Mouse (Mus musculus) G1E (cell line): ENCODE results near the gene Atp2a3. TPM values are rescaled to one million over a fixed set of nuclear protein-coding genes. Genes with fewer than 3 reads are reported as not detected.

Experiments
- ATAC-seq: 2 replicates; pipeline ENCODE4 v1.8.0; 2016; ENCODE audit warnings: mild to moderate bottlenecking; ENCODE audit not compliant: insufficient number of reproducible peaks, poor library complexity, low FRiP score, severe bottlenecking; ENCODE audit errors: extremely low read depth
- DNase-seq: peaks from one replicate; pipeline ENCODE4 v3.0.0; 2012; ENCODE audit warnings: low spot score
- H3K27me3 ChIP-seq: 2 replicates; pipeline ENCODE4 v1.6.1; 2012; ENCODE audit warnings: mild to moderate bottlenecking, low read length, inconsistent platforms; ENCODE audit not compliant: insufficient read depth
- H3K36me3 ChIP-seq: replicated peaks from 2 replicates; pipeline ENCODE3; 2012; ENCODE audit warnings: mild to moderate bottlenecking, inconsistent platforms
- H3K4me1 ChIP-seq: 2 replicates; pipeline ENCODE4 v1.6.1; 2012; ENCODE audit warnings: low read depth, low read length, inconsistent platforms, mixed read lengths; ENCODE audit not compliant: insufficient read depth
- H3K4me3 ChIP-seq: 2 replicates; pipeline ENCODE4 v1.5.1; 2012; ENCODE audit warnings: low read depth, mild to moderate bottlenecking, inconsistent platforms, low read length, moderate library complexity, mixed read lengths
- H3K9me3 ChIP-seq: replicated peaks from 2 replicates; pipeline ENCODE4 v1.6.1; 2012; ENCODE audit warnings: inconsistent platforms
- CTCF ChIP-seq: IDR thresholded peaks from 2 replicates; pipeline ENCODE4 v1.5.1; 2012; ENCODE audit warnings: low read depth, low read length, inconsistent platforms, mixed read lengths
- GATA1 ChIP-seq: IDR thresholded peaks from 2 replicates; pipeline ENCODE4 v1.6.1; 2012; ENCODE audit warnings: borderline replicate concordance, low read length, inconsistent platforms, mixed read lengths
- GATA2 ChIP-seq: IDR thresholded peaks from 2 replicates; pipeline ENCODE4 v1.6.1; 2012; ENCODE audit warnings: low read depth, low read length, inconsistent platforms, borderline replicate concordance
- POLR2AphosphoS5 ChIP-seq: IDR thresholded peaks from 2 replicates; pipeline ENCODE4 v1.6.1; 2012; ENCODE audit warnings: low read depth, low read length, inconsistent platforms; ENCODE audit not compliant: insufficient replicate concordance
- TAL1 ChIP-seq: conservative IDR thresholded peaks from 2 replicates; pipeline ENCODE4 v1.6.1; 2012; ENCODE audit warnings: low read depth, low read length, inconsistent platforms, mixed read lengths
- polyA plus RNA-seq: library from polyadenylated mRNA; stranded (reverse); fragments of >175 nt; gene quantifications from 2 replicates; pipeline ENCODE4 v1.2.3, GENCODE M21; 2012
- total RNA-seq, 2 experiments: library from RNA; stranded (forward) in 1 of 2; stranded (reverse) in 1 of 2; fragments of 200-1000 nt in 1 of 2; fragments of >200 nt in 1 of 2; fragmentation: Nextera tagmentation in 1 of 2; gene quantifications; 2 replicates each; pipeline ENCODE4 v1.2.3; 2014 to 2017

Gene Atp2a3
- total and polyA plus RNA-seq, 3 experiments, result 63.9 to 101 (median 95.8) TPM

GRCm38 (mm10) chr11:72948254-72948653 is 12.7 kb upstream of the Atp2a3 start:
- Histone ChIP-seq H3K4me1 (peaks cover 40% of the 10 kb centered on the region), H3K27me3 (peaks cover 18% of the 10 kb centered on the region), H3K36me3 (no peaks in the 10 kb centered on the region), H3K9me3 (no peaks in the 10 kb centered on the region; the same call in 1 of the 2 replicates), H3K4me3 (no peak overlapping the region)
- TF ChIP-seq CTCF (no peak), GATA2 (no peak), POLR2AphosphoS5 (no peak), GATA1 (no peak), TAL1 (no peak)
- no peak for DNase-seq
- no peak for ATAC-seq

GRCm38 (mm10) chr11:72951137-72952000 is 9.6 kb upstream of the Atp2a3 start:
- ATAC-seq (no peak), DNase-seq (no peak)
- no peak overlapping the region for H3K4me3 ChIP-seq
- no peaks in the 10 kb centered on the region; the same call in 1 of the 2 replicates for H3K9me3 ChIP-seq
- TF ChIP-seq CTCF (no peak), TAL1 (no peak), POLR2AphosphoS5 (no peak), GATA2 (no peak), GATA1 (no peak)
- H3K36me3 ChIP-seq, result no peaks in the 10 kb centered on the region
- H3K4me1 ChIP-seq, result peaks cover 51% of the 10 kb centered on the region
- peaks cover 21% of the 10 kb centered on the region for H3K27me3 ChIP-seq

GRCm38 (mm10) chr11:72952226-72952625 is 8.7 kb upstream of the Atp2a3 start:
- ATAC-seq, result no peak
- Histone ChIP-seq H3K27me3 (peaks cover 19% of the 10 kb centered on the region), H3K9me3 (no peaks in the 10 kb centered on the region; the same call in 1 of the 2 replicates), H3K36me3 (no peaks in the 10 kb centered on the region), H3K4me1 (peaks cover 49% of the 10 kb centered on the region), H3K4me3 (no peak overlapping the region)
- TF ChIP-seq TAL1 (no peak), CTCF (no peak), POLR2AphosphoS5 (no peak), GATA1 (no peak), GATA2 (no peak)
- no peak for DNase-seq

GRCm38 (mm10) chr11:72952697-72953096 is 8.3 kb upstream of the Atp2a3 start:
- Histone ChIP-seq H3K4me3 (no peak overlapping the region), H3K27me3 (peaks cover 14% of the 10 kb centered on the region), H3K9me3 (no peaks in the 10 kb centered on the region; the same call in 1 of the 2 replicates), H3K36me3 (no peaks in the 10 kb centered on the region), H3K4me1 (peaks cover 52% of the 10 kb centered on the region)
- TF ChIP-seq GATA2, result no peak
- no peak for TF ChIP-seq POLR2AphosphoS5
- no peak for TF ChIP-seq CTCF
- no peak for TF ChIP-seq GATA1
- no peak for TF ChIP-seq TAL1
- ATAC-seq (no peak), DNase-seq (no peak)

- Histone ChIP-seq H3K4me1 (peaks cover 51% of the 10 kb centered on the region), H3K4me3 (no peak overlapping the region), H3K9me3 (no peaks in the 10 kb centered on the region; the same call in 1 of the 2 replicates), H3K36me3 (no peaks in the 10 kb centered on the region), H3K27me3 (peaks cover 10% of the 10 kb centered on the region)
- TF ChIP-seq GATA2, result no peak
- no peak for TF ChIP-seq GATA1
- TF ChIP-seq CTCF, result no peak
- no peak for TF ChIP-seq POLR2AphosphoS5
- no peak for TF ChIP-seq TAL1
- no peak for ATAC-seq
- DNase-seq, result no peak
Measured at GRCm38 (mm10) chr11:72953116-72953439, 7.9 kb upstream of the Atp2a3 start.

- no peak overlapping the region for H3K4me3 ChIP-seq
- no peak for TF ChIP-seq TAL1
- TF ChIP-seq GATA2, result no peak
- no peak for TF ChIP-seq CTCF
- TF ChIP-seq GATA1, result no peak
- DNase-seq (no peak), ATAC-seq (no peak)
- peaks cover 7% of the 10 kb centered on the region for H3K27me3 ChIP-seq
- H3K9me3 ChIP-seq, result no peaks in the 10 kb centered on the region; the same call in 1 of the 2 replicates
- H3K36me3 ChIP-seq, result no peaks in the 10 kb centered on the region
- H3K4me1 ChIP-seq, result peaks cover 53% of the 10 kb centered on the region
Measured at GRCm38 (mm10) chr11:72953440-72954151, 7.4 kb upstream of the Atp2a3 start.
